Mouse (Mus musculus): Measurements from ENCODE around the gene Olfr933.

The Olfr933 gene

DNA sequence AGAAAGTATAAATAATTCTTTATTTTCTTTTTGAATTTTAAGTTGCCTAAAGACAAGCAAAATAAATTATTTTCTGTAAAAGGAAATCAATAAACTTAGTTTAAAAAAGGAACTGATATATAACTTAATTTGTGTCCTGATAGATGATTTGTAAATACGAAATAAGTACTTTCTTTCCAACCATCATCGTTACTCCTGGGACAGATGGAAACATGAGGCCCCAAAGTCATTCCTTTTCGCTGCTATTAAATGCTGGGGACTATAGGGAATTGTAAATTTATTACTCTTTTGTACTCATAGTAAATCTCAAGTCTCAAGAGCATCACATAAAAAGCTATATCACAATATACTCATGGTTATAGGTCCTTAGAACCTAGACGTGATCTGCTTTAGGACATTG, at the start of gene Olfr933:
Olfr933 (plus strand) TSS at position 301 of the 400 bp plus-strand sequence.
- no peak for DNase-seq

DNA sequence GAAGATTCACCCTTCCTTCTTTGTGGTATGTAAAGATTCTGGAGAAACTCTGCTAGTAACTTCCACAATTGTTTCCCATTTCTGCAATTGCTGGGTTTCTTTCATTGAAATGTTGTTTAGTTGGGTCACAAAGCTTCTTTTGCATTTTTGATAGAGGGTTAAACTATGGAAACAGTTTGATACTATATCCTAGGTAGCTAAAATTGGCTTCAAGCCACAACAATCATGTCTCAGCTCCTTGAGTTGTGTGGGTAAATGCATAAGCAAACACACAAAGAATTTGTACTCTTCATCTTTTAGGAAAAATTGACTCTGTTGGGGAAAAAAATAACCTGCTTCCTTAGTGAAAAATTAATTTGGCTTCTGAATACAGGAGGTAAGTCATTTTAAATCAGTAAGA, 42.6 kb upstream of the Olfr933 start, which contains the start of gene Olfr930:
Olfr930 (plus strand) TSS at position 301 of the 400 bp plus-strand sequence.
- no peak for DNase-seq

DNA sequence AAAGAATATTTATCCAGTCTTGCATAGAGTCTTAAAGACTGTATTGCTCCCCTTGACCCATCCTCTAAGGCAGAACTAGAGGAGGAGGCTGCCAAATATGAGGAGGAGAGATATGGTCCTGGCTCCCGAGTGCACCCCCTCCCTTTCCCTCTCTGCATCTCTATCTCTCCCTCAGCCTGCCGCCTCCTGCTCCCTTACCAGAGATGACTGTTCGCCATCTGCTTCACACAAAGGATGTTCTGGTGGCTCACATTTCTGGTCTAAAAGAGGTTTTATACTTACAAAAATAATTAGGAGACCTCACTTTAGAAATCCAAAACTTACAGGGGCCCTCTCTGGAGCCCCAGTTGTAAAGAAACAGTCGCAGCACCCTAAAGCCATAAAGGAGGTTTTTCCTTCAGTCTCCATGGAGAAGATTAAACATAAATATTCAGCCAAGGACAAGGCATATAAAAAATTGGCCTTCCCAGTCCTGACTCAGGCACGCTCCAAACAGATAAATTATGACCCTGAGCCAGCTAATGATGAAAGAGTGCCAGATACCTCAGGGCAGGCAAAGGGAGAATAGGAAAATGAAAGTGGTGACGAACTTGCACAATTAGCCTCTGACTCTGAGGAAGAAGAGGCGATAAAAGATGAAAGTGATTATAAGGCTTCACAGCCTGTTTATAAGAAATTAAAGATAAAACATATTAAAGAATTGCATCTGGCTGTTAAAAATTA, 18.6 kb upstream of the Olfr933 start:
- DNase-seq, result peak in 1 of 2 experiments; percentile 26

DNA sequence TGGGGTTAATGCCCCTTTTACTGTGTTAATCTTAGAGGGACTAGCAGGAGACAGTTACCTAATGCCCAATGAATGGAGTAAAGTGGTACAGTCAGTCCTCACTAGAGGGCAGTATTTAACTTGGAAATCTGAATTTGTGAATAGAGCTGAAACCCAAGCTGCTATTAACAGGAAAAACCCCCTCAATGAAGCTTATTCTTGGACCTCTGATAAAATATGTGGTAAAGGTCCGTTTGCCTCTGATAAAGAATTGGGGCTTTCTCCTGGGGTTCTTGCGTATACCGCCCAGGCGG, 18.0 kb upstream of the Olfr933 start:
- no peak for DNase-seq

DNA sequence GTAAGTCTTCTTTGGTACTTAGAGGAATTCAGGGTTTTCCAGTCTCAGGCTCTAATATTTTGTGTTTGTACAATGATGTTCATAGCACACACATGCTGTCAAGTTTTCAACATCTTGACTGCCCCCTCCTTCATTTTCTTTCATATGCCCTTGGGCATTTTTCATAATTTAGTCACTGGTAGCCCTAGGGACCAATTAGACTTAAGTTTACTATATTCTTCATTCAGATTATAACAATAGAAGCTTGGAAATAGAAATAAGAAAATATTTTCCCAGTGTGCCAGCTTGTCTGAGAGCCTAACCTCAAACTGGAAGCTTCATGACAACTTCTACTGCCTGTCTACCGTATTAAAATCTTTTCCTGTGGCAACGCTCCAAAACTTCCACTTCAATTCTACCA, 16.1 kb downstream of the Olfr933 start, which contains the start of gene Olfr934:
Olfr934 (minus strand) TSS at position 101 of the 400 bp plus-strand sequence.
- no peak for DNase-seq

DNA sequence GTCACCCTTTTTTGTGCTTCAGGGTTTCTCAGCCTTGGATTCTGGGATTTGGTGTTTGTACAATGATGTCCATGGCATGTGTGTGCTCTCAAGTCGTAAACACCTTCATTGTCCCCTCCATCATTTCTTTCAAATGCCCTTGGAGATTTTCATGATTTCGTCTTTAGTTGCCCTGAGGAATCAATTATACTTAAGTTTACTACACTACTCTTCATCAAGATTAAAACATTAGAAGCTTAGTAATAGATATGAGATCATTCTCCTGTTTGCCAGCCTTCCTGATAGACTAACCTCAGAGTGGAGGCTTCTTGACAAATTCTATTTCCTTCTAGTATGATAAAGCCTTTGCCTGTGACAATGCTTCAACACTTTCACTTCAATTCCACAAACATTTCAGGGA, 27.5 kb downstream of the Olfr933 start, which contains the start of gene Olfr935:
Olfr935 (minus strand) TSS at position 101 of the 400 bp plus-strand sequence.
- no peak for DNase-seq

DNA sequence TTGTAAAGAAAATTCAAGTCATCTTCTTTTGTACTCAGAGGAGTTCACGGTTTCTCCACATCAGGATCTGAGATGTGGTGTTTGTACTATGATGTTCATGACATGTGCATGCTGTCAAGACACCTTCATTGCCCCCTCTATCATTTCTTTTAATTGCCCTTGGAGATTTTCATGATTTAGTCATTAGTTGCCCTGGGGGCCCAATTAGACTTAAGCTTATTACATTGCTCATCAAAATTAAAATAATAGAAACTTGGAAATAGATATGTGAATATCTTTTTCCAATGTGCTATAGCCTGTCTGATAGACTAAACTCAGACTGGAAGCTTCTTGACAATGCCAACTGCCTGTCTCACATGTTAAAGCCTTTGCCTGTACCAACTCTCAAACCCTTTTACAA, 51.2 kb downstream of the Olfr933 start, which contains the start of gene Olfr146:
Olfr146 (minus strand) TSS at position 101 of the 400 bp plus-strand sequence.
- DNase-seq, result no peak

Measured in cerebellum, postnatal 10 days (tissue).